Mouse (Mus musculus) MEL (cell line): ENCODE data around the gene Rnf208. TPM values are rescaled to one million over a fixed set of nuclear protein-coding genes. Genes with fewer than 3 reads are reported as not detected.

Source experiments
- DNase-seq: peaks from one replicate; pipeline ENCODE4 v3.0.0; 2011; ENCODE audit warnings: low read depth, low spot score
- H3K27ac ChIP-seq: 2 replicates; pipeline ENCODE4 v1.5.1; 2012; ENCODE audit warnings: low read depth, mild to moderate bottlenecking, control low read depth, low read length, moderate library complexity; ENCODE audit not compliant: control insufficient read depth
- H3K27me3 ChIP-seq, 2 experiments: fragments of 150-350 bp in 1 of 2; sonication (generic) in 1 of 2; 2 replicates each; pipeline ENCODE4 v1.6.1; 2012; ENCODE audit warnings: low read length in 2 of 2, mild to moderate bottlenecking in 2 of 2, improper control_type of control experiment in 1 of 2, moderate library complexity in 1 of 2; ENCODE audit not compliant: insufficient read depth in 2 of 2, control insufficient read depth in 1 of 2
- H3K36me3 ChIP-seq, 2 experiments: 2 replicates each; pipeline ENCODE4 v1.6.1; 2012 to 2014; ENCODE audit warnings: low read length in 2 of 2, improper control_type of control experiment in 1 of 2, inconsistent platforms in 1 of 2, mild to moderate bottlenecking in 1 of 2; ENCODE audit not compliant: insufficient read depth in 2 of 2, control insufficient read depth in 1 of 2
- H3K4me1 ChIP-seq, 2 experiments: fragments of 150-350 bp in 1 of 2; sonication (generic) in 1 of 2; 2 replicates each; pipeline ENCODE4 v1.6.1; 2012; ENCODE audit warnings: low read length in 2 of 2, improper control_type of control experiment in 1 of 2, mild to moderate bottlenecking in 1 of 2; ENCODE audit not compliant: insufficient read depth in 2 of 2, control insufficient read depth in 1 of 2
- H3K4me3 ChIP-seq, 2 experiments: fragments of 150-350 bp in 1 of 2; sonication (generic) in 1 of 2; 2 replicates each; pipeline ENCODE4 v1.5.1; 2012; ENCODE audit warnings: low read depth in 2 of 2, low read length in 2 of 2, mild to moderate bottlenecking in 2 of 2, moderate library complexity in 2 of 2, control low read depth in 1 of 2, improper control_type of control experiment in 1 of 2; ENCODE audit not compliant: control insufficient read depth in 1 of 2, insufficient read depth in 1 of 2
- H3K79me2 ChIP-seq: 2 replicates; pipeline ENCODE4 v1.6.1; 2012; ENCODE audit warnings: mild to moderate bottlenecking, low read length, moderate library complexity; ENCODE audit not compliant: control insufficient read depth, poor library complexity, insufficient read depth
- H3K9ac ChIP-seq: 2 replicates; pipeline ENCODE4 v1.6.1; 2012; ENCODE audit warnings: low read depth, mild to moderate bottlenecking, control low read depth, low read length, moderate library complexity; ENCODE audit not compliant: control insufficient read depth, poor library complexity, severe bottlenecking
- H3K9me3 ChIP-seq: fragments of 150-350 bp; sonication (generic); replicated peaks from 2 replicates; pipeline ENCODE4 v1.6.1; 2012; ENCODE audit warnings: mild to moderate bottlenecking, low read length, improper control_type of control experiment, moderate library complexity; ENCODE audit not compliant: insufficient read depth
- CHD1 ChIP-seq: IDR thresholded peaks from 2 replicates; pipeline ENCODE4 v1.6.1; 2012; ENCODE audit warnings: low read depth, mild to moderate bottlenecking, inconsistent platforms, low read length, improper control_type of control experiment
- CHD2 ChIP-seq: IDR thresholded peaks from 2 replicates; pipeline ENCODE4 v1.6.1; 2011; ENCODE audit warnings: low read length, improper control_type of control experiment
- CTCF ChIP-seq, 3 experiments: IDR thresholded peaks in 2 of 3; conservative IDR thresholded peaks in 1 of 3; 2 replicates each; pipeline ENCODE4 v1.5.1; 2011 to 2012; ENCODE audit warnings: low read length in 3 of 3, low read depth in 2 of 3, mild to moderate bottlenecking in 2 of 3, improper control_type of control experiment in 1 of 3, inconsistent platforms in 1 of 3, mixed read lengths in 1 of 3, moderate library complexity in 1 of 3; ENCODE audit not compliant: control insufficient read depth in 1 of 3, insufficient read depth in 1 of 3, poor library complexity in 1 of 3, severe bottlenecking in 1 of 3
- ELF1 ChIP-seq: IDR thresholded peaks from 2 replicates; pipeline ENCODE4 v1.6.1; 2014; ENCODE audit warnings: low read depth, mild to moderate bottlenecking, inconsistent platforms, low read length, improper control_type of control experiment, moderate library complexity
- ETS1 ChIP-seq: IDR thresholded peaks from 2 replicates; pipeline ENCODE4 v1.6.1; 2012; ENCODE audit warnings: low read depth, mild to moderate bottlenecking, inconsistent platforms, low read length, improper control_type of control experiment, moderate library complexity
- GATA1 ChIP-seq: IDR thresholded peaks from 2 replicates; pipeline ENCODE4 v1.6.1; 2011; ENCODE audit warnings: low read depth, low read length, improper control_type of control experiment
- HCFC1 ChIP-seq: IDR thresholded peaks from 2 replicates; pipeline ENCODE4 v1.6.1; 2012; ENCODE audit warnings: low read depth, mild to moderate bottlenecking, inconsistent platforms, low read length, improper control_type of control experiment, moderate library complexity
- KAT2A ChIP-seq: conservative IDR thresholded peaks from 2 replicates; pipeline ENCODE4 v1.6.1; 2012; ENCODE audit warnings: low read depth, low read length, improper control_type of control experiment, inconsistent platforms
- MAX ChIP-seq: IDR thresholded peaks from 2 replicates; pipeline ENCODE4 v1.6.1; 2011; ENCODE audit warnings: low read length, improper control_type of control experiment
- MAZ ChIP-seq: IDR thresholded peaks from 2 replicates; pipeline ENCODE4 v1.6.1; 2012; ENCODE audit warnings: low read depth, mild to moderate bottlenecking, inconsistent platforms, low read length, improper control_type of control experiment
- MXI1 ChIP-seq: IDR thresholded peaks from 2 replicates; pipeline ENCODE4 v1.6.1; 2011; ENCODE audit warnings: mild to moderate bottlenecking, low read depth, low read length, improper control_type of control experiment
- NELFE ChIP-seq: IDR thresholded peaks from 2 replicates; pipeline ENCODE4 v1.6.1; 2011; ENCODE audit warnings: low read depth, low read length, improper control_type of control experiment
- NRF1 ChIP-seq: IDR thresholded peaks from 2 replicates; pipeline ENCODE4 v1.6.1; 2014; ENCODE audit warnings: low read depth, mild to moderate bottlenecking, inconsistent platforms, low read length, improper control_type of control experiment, moderate library complexity; ENCODE audit not compliant: poor library complexity, insufficient read depth, severe bottlenecking
- POLR2AphosphoS2 ChIP-seq: IDR thresholded peaks from 2 replicates; pipeline ENCODE4 v1.6.1; 2011; ENCODE audit warnings: low read length, improper control_type of control experiment
- RAD21 ChIP-seq: IDR thresholded peaks from 2 replicates; pipeline ENCODE4 v1.6.1; 2011; ENCODE audit warnings: mild to moderate bottlenecking, low read depth, low read length, improper control_type of control experiment
- RCOR1 ChIP-seq: IDR thresholded peaks from 2 replicates; pipeline ENCODE4 v1.6.1; 2012; ENCODE audit warnings: low read depth, mild to moderate bottlenecking, inconsistent platforms, low read length, improper control_type of control experiment
- SIN3A ChIP-seq: IDR thresholded peaks from 2 replicates; pipeline ENCODE4 v1.6.1; 2012; ENCODE audit warnings: low read length, improper control_type of control experiment, inconsistent platforms
- TAL1 ChIP-seq: IDR thresholded peaks from 2 replicates; pipeline ENCODE4 v1.6.1; 2012; ENCODE audit warnings: mild to moderate bottlenecking, inconsistent platforms, low read length, moderate library complexity, mixed read lengths
- TBP ChIP-seq: IDR thresholded peaks from 2 replicates; pipeline ENCODE4 v1.8.0; 2011; ENCODE audit warnings: low read depth, low read length, improper control_type of control experiment
- TCF12 ChIP-seq: IDR thresholded peaks from 2 replicates; pipeline ENCODE4 v1.6.1; 2014; ENCODE audit warnings: low read depth, mild to moderate bottlenecking, inconsistent platforms, low read length, improper control_type of control experiment, moderate library complexity
- UBTF ChIP-seq: IDR thresholded peaks from 2 replicates; pipeline ENCODE4 v1.6.1; 2012; ENCODE audit warnings: low read depth, mild to moderate bottlenecking, inconsistent platforms, low read length, improper control_type of control experiment, moderate library complexity, borderline replicate concordance; ENCODE audit not compliant: insufficient read depth
- USF1 ChIP-seq: IDR thresholded peaks from 2 replicates; pipeline ENCODE4 v1.6.1; 2014; ENCODE audit warnings: low read depth, mild to moderate bottlenecking, inconsistent platforms, low read length, improper control_type of control experiment, moderate library complexity
- ZMIZ1 ChIP-seq: IDR thresholded peaks from 2 replicates; pipeline ENCODE4 v1.6.1; 2012; ENCODE audit warnings: low read depth, mild to moderate bottlenecking, inconsistent platforms, low read length, improper control_type of control experiment, moderate library complexity
- ZNF384 ChIP-seq: IDR thresholded peaks from 2 replicates; pipeline ENCODE4 v1.6.1; 2012; ENCODE audit warnings: low read depth, mild to moderate bottlenecking, inconsistent platforms, low read length, improper control_type of control experiment
- polyA plus RNA-seq, 2 experiments: library from polyadenylated mRNA; stranded (reverse) in 1 of 2; unstranded in 1 of 2; fragments of >175 nt in 1 of 2; fragments of >200 nt in 1 of 2; gene quantifications; 2 replicates each; pipeline versions ENCODE4 v1.2.1 to v1.2.4; 2012; ENCODE audit warnings: low replicate concordance in 2 of 2, low read depth in 1 of 2; ENCODE audit not compliant: insufficient read length in 2 of 2, insufficient read depth in 1 of 2, missing spikeins in 1 of 2
- total RNA-seq: library from RNA; depleted of rRNA; stranded (reverse); fragments of 300-350 nt; gene quantifications from 2 replicates; pipeline ENCODE4 v1.2.3, GENCODE M21; 2012

The Rnf208 gene
- total and polyA plus RNA-seq, 3 experiments, result 6.0 to 21.8 TPM; not detected in 1

DNA sequence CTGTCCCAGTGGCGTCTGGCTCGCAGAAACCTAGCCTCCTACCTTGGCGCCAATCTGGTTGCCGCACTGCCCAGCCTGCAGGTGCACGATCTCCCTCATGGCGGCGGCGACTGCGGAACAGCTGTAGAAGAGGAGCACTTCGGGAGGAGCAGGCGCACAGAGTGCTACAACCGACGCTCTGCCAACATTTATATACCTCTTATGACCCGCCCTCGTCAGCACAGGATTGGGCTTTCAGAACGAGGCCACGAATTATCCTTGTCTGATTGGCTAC is 17.6 kb upstream of the Rnf208 start, which contains the start of gene Tubb4b (continued):
- TF ChIP-seq UBTF, result no peak; the same call in 1 of the 2 replicates
- TF ChIP-seq POLR2AphosphoS2, result peak; percentile 100
- no peak for TF ChIP-seq CHD2
- no peak for TF ChIP-seq RAD21
- no peak for TF ChIP-seq TAL1
- TF ChIP-seq TCF12, result peak; percentile 64
- TF ChIP-seq MAZ, result no peak
- TF ChIP-seq ZNF384, result no peak
- TF ChIP-seq ZMIZ1, result peak; percentile 99
- TF ChIP-seq NELFE, result peak; percentile 99
- peak; percentile 99 for TF ChIP-seq TBP
- TF ChIP-seq USF1, result no peak

DNA sequence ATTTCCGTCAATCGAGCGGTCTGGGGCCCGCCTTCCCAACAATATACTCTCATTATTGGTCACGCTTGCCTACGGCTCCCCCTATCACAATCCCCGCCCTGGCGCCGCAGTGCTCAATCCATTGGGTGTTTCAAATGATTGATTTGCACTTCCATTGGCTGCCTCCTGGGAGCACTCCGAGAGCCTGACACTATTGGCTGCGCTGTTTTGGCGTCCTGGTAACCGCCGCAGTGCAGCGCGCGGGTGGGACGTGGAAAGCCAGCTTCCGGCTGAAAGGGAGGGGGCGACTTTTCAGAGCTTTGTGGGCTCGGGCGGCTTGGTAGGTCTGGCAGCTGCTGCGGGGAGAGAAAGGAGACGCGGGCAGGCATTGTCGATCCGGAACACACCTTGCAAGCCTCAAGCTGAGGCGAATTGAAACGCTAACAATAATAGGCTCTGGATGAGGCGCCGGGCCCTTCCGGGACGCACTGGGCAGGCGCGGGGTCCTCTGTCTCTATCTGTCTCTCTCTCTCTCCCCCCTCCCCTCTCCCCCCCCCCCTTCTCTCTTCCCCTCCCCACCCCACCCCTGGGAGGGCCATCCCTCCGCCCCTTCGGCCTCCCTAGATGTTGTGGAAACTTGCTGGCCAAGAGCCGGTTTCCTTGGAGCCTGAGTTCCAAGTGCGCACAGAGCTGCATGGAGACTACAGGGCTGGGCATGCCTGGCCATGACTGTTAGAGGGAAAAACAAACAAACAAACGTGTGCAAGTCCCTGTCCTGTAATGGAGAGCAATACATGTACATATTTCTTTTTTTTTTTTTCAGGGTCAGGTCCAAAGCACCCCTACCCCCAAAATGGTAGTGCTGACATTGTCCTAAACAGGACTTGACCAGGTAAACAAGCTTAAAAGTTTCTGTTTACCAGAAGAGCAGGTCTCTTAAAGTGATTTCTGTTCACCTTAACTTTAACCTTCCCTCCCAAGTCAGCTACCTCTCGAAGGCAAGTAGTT is 17.0 kb upstream of the Rnf208 start:
- peak overlapping the region; percentile 100 for H3K27ac ChIP-seq
- peak; percentile 99 for DNase-seq
- H3K36me3 ChIP-seq, result peaks cover 6 to 8% of the 10 kb centered on the region in 2 experiments
- H3K9me3 ChIP-seq, result no peaks in the 10 kb centered on the region
- H3K9ac ChIP-seq, result peak overlapping the region; percentile 99
- H3K4me3 ChIP-seq, result peak overlapping the region; percentile 65 to 93
- H3K79me2 ChIP-seq, result peaks cover 17% of the 10 kb centered on the region
- peaks cover 6 to 18% of the 10 kb centered on the region in 2 experiments; a peak in 3 of 4 replicates for H3K4me1 ChIP-seq
- H3K27me3 ChIP-seq, result no peaks in the 10 kb centered on the region
- TF ChIP-seq KAT2A, result no peak; the same call in 1 of the 2 replicates
- peak; percentile 80 for TF ChIP-seq CHD2
- TF ChIP-seq NELFE, result no peak
- TF ChIP-seq ELF1, result peak; percentile 73
- TF ChIP-seq TCF12, result peak; percentile 12; the same call in 1 of the 2 replicates
- peak; percentile 30; the same call in 1 of the 2 replicates for TF ChIP-seq MAX
- no peak for TF ChIP-seq RCOR1
- 0 out of 2 replicates have a peak, but pooled peaks have one; percentile 9 for TF ChIP-seq USF1
- 0 out of 2 replicates have a peak, but pooled peaks have one; percentile 5 for TF ChIP-seq GATA1
- TF ChIP-seq ETS1, result peak; percentile 8; the same call in 1 of the 2 replicates
- TF ChIP-seq CTCF (IDR thresholded peaks at IDR 0.05 in 2 of 3, conservative IDR thresholded peaks at IDR 0.05 in 1 of 3; ENCODE audit: control insufficient read depth in 1 of 3, insufficient read depth in 1 of 3, low read depth in 2 of 3, low read length in 3 of 3, poor library complexity in 1 of 3, severe bottlenecking in 1 of 3), result no peak
- peak; percentile 57 for TF ChIP-seq ZNF384
- no peak; the same call in 1 of the 2 replicates for TF ChIP-seq POLR2AphosphoS2
- peak; percentile 74 for TF ChIP-seq MXI1
- peak; percentile 74 for TF ChIP-seq HCFC1
- TF ChIP-seq ZMIZ1, result peak; percentile 53; the same call in 1 of the 2 replicates
- TF ChIP-seq MAZ, result peak; percentile 84; the same call in 1 of the 2 replicates
- TF ChIP-seq SIN3A, result peak; percentile 59; the same call in 1 of the 2 replicates
- TF ChIP-seq NRF1, result peak; percentile 72
- peak; percentile 77; the same call in 1 of the 2 replicates for TF ChIP-seq CHD1
- TF ChIP-seq TBP, result no peak
- TF ChIP-seq, all 39 proteins: peak for 15
